Mouse (Mus musculus) thymus, adult 2 months (tissue): ENCODE results near the gene Tshz2.

Experiments
- CTCF ChIP-seq: fragments of 200-500 bp; IDR thresholded peaks from 2 replicates; pipeline ENCODE4 v1.5.1; 2012; ENCODE audit warnings: mild to moderate bottlenecking, control low read depth, low read length, moderate library complexity, borderline replicate concordance; ENCODE audit not compliant: control insufficient read depth, poor library complexity, insufficient read depth; ENCODE audit errors: extremely low read depth
- POLR2A ChIP-seq: fragments of 200-500 bp; IDR thresholded peaks from 2 replicates; pipeline ENCODE4 v1.6.1; 2012; ENCODE audit warnings: mild to moderate bottlenecking, low read length, control low read depth, moderate library complexity; ENCODE audit not compliant: control insufficient read depth, poor library complexity, insufficient read depth; ENCODE audit errors: extremely low read depth

DNA sequence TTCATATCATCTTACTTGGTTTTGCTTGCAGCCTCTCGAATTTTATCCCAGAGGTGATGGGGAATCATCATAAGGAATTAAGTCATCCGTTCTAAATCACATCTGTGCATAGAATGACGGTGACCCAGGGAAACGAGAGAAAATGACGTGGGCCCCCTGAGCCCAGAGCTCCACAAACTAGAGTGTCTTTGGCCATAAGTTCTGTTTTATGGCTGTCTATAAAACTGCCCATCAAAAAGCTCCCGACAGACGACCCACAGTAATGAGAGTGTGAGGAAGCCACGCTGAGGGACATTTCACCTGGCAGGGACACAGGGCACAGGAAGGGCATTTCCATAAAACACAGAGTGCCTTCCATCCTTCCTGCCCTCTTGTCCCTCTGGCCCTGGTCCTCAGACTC lies 21.9 kb upstream of the Tshz2 start:
- TF ChIP-seq CTCF (no peak), POLR2A (no peak)
